ENCODE assay signal across 24 mouse cellular contexts in genomic region chr5:119799419-119800242, GRCm38 (mm10). TPM values are rescaled to one million over a fixed set of nuclear protein-coding genes. Genes with fewer than 3 reads are reported as not detected.
A peak's percentile ranks its signal among the peaks of the same experiment; 100 is the strongest.
DNase-seq lines count a peak whose midpoint lies in the region; ATAC-seq lines count a peak whose summit lies in the region.
"Had no signal": no experiment of that assay in that cellular context is flagged by ENCODE, and none has a peak within 500 bp of the region (broad histone marks: within the 10 kb centered on the region; RNA-seq: fewer than 3 reads in every experiment).

No protein-coding gene starts in this region.

- intact Hi-C loops in heart, postnatal 14 days (cut with DNase I), result loop anchor here (5.0 kb wide), 1 partner anchor 38 kb away; no protein-coding TSS in a partner anchor

- H3K9me3 ChIP-seq in heart, embryonic 15.5 days (replicated peaks), result no peaks in the 10 kb centered on the region
- no peaks in the 10 kb centered on the region for H3K9me3 ChIP-seq in lung, embryonic 16.5 days (ENCODE audit: control insufficient read depth, low read length)
- H3K9me3 ChIP-seq in limb, embryonic 10.5 days (replicated peaks), result no peaks in the 10 kb centered on the region
- H3K9me3 ChIP-seq: liver, embryonic 12.5 days; stomach, embryonic 15.5 days had no signal

- no peaks in the 10 kb centered on the region for H3K36me3 ChIP-seq in heart, embryonic 15.5 days
- no peaks in the 10 kb centered on the region for H3K36me3 ChIP-seq in lung, embryonic 16.5 days (ENCODE audit: control insufficient read depth, insufficient read depth, low read length)
- peaks cover 9% of the 10 kb centered on the region for H3K36me3 ChIP-seq in limb, embryonic 10.5 days
- H3K36me3 ChIP-seq: liver, embryonic 12.5 days; stomach, embryonic 15.5 days had no signal

- peak overlapping the region; percentile 35 for H3K4me2 ChIP-seq in heart, embryonic 15.5 days
- 0 out of 2 replicates have a peak overlapping the region, but pooled peaks have one; percentile 12 for H3K4me2 ChIP-seq in lung, embryonic 16.5 days (ENCODE audit: low read depth, low read length)
- H3K4me2 ChIP-seq: liver, embryonic 12.5 days; stomach, embryonic 15.5 days had no signal

- peak; percentile 42 for DNase-seq in embryo, embryonic 10.5 days (ENCODE audit: low spot score)
- DNase-seq in embryo, embryonic 10 days (ENCODE audit: low spot score), result no peak
- DNase-seq in heart, postnatal 14 days, result no peak
- DNase-seq in lung, postnatal 25 days (ENCODE audit: low spot score), result no peak
- peak; percentile 64 for DNase-seq in limb, embryonic 10.5 days (ENCODE audit: low spot score)
- DNase-seq: adrenal gland, adult 2 months; cerebellum, adult 9-11 months; kidney, adult 8-10 months; kidney, postnatal 36 days; layer of hippocampus, adult 9-11 months had no signal

- 27% methylated on average over 9 of the region's 9 CpGs for WGBS in heart, embryonic 15.5 days
- 11% methylated on average over 9 of the region's 9 CpGs for WGBS in lung, embryonic 16.5 days
- WGBS in limb, embryonic 10.5 days, result 1% methylated on average over 9 of the region's 9 CpGs

- peaks cover 28% of the 10 kb centered on the region; the same call in 1 of the 2 replicates for H3K4me1 ChIP-seq in heart, embryonic 15.5 days (replicated peaks)
- peaks cover 32% of the 10 kb centered on the region for H3K4me1 ChIP-seq in lung, embryonic 16.5 days (replicated peaks; ENCODE audit: control insufficient read depth, insufficient read depth, low read length)
- H3K4me1 ChIP-seq in limb, embryonic 10.5 days, result peaks cover 73% of the 10 kb centered on the region
- H3K4me1 ChIP-seq: liver, embryonic 12.5 days; stomach, embryonic 15.5 days had no signal

- peaks cover 98% of the 10 kb centered on the region for H3K27me3 ChIP-seq in heart, embryonic 15.5 days
- peaks cover 89% of the 10 kb centered on the region for H3K27me3 ChIP-seq in lung, embryonic 16.5 days (ENCODE audit: control insufficient read depth, insufficient read depth, low read depth, low read length)
- peaks cover 100% of the 10 kb centered on the region for H3K27me3 ChIP-seq in limb, embryonic 10.5 days (ENCODE audit: low read depth, poor library complexity, severe bottlenecking)

- H3K27ac ChIP-seq in heart, embryonic 15.5 days, result peak overlapping the region; percentile 53
- H3K27ac ChIP-seq in lung, embryonic 16.5 days (ENCODE audit: low read length), result peak overlapping the region; percentile 92
- peak overlapping the region; percentile 98 for H3K27ac ChIP-seq in limb, embryonic 10.5 days
- H3K27ac ChIP-seq: liver, embryonic 12.5 days; stomach, embryonic 15.5 days had no signal

- ATAC-seq in heart, embryonic 15.5 days (replicated peaks; ENCODE audit: insufficient number of reproducible peaks, insufficient read depth, low FRiP score, low read depth), result no peak
- ATAC-seq in lung, embryonic 16.5 days (ENCODE audit: low read depth), result peak; percentile 70
- ATAC-seq in monocyte, adult 5-6 weeks (replicated peaks; ENCODE audit: insufficient number of reproducible peaks, low FRiP score, low TSS enrichment, poor library complexity, severe bottlenecking), result no peak
- ATAC-seq: CD4-positive, CD25-positive, alpha-beta regulatory T cell, adult 4 months; forebrain, embryonic 16.5 days; inflammation-experienced regulatory T-cells, adult 6 months; liver, embryonic 12.5 days; midbrain, embryonic 16.5 days had no signal

- H3K4me3 ChIP-seq in heart, embryonic 15.5 days, result 0 out of 2 replicates have a peak overlapping the region, but pooled peaks have one; percentile 10
- no peak overlapping the region for H3K4me3 ChIP-seq in lung, embryonic 16.5 days (ENCODE audit: low read length)
- peak overlapping the region; percentile 69 for H3K4me3 ChIP-seq in limb, embryonic 10.5 days
- H3K4me3 ChIP-seq: erythroblast, embryonic 14.5 days; liver, embryonic 12.5 days; stomach, embryonic 15.5 days had no signal

- peak overlapping the region; percentile 4; the same call in 1 of the 2 replicates for H3K9ac ChIP-seq in heart, embryonic 15.5 days
- peak overlapping the region; percentile 51 for H3K9ac ChIP-seq in lung, embryonic 16.5 days (ENCODE audit: low read length)
- H3K9ac ChIP-seq: liver, embryonic 12.5 days; stomach, embryonic 15.5 days had no signal

RNA-seq across cellular contexts. Expression of gene Tbx5, which starts 32.8 kb away (rescaled TPM):
- polyA plus RNA-seq in heart, embryonic 15.5 days (2015; fragmentation: Nextera tagmentation; extraction: Ambion mirVana), result 30.1 and 33.8 TPM in 2 replicates
- 10 to 100 TPM; 18.9 to 36.8 TPM for total RNA-seq in heart, postnatal 14 days (2021)
- 53.0 and 58.7 TPM in 2 replicates for polyA plus RNA-seq in lung, embryonic 16.5 days (2015; fragmentation: Nextera tagmentation; extraction: Ambion mirVana)
- 35.6 and 39.1 TPM in 2 replicates for polyA plus RNA-seq in limb, embryonic 10.5 days (2016; fragmentation: Nextera tagmentation; extraction: Ambion mirVana)
- not detected in 3 replicates for total RNA-seq in monocyte, adult 5-6 weeks (2017)
- total RNA-seq: granulocyte monocyte progenitor cell, adult 5-6 weeks; left cerebral cortex, adult 8-10 months; MEL had no signal
- polyA plus RNA-seq: CD4-positive, CD25-positive, alpha-beta regulatory T cell, adult 4 months; erythroblast, embryonic 14.5 days; forebrain, embryonic 16.5 days; inflammation-experienced regulatory T-cells, adult 6 months; midbrain, embryonic 16.5 days; spleen, adult 2 months had no signal

Comparison
In these comparisons a context has a peak if more than half of its experiments do, and no peak if none do; other contexts are left out.
1. DNase-seq: peak in embryo, embryonic 10.5 days (single experiment) and limb, embryonic 10.5 days (single experiment); none in embryo, embryonic 10 days (single experiment), heart, postnatal 14 days (0 of 2) and lung, postnatal 25 days (single experiment).
2. Peak in every context shown above with its lines, with median percentiles within 50 percentile points of each other: H3K27ac ChIP-seq.